Mouse (Mus musculus): Measurements from ENCODE around the gene Snx10. TPM values are rescaled to one million over a fixed set of nuclear protein-coding genes. Genes with fewer than 3 reads are reported as not detected.

Gene Snx10
- polyA plus RNA-seq, 1 experiment from 2014 or later, result 16.3 TPM

GRCm38 (mm10) chr6:51541422-51541821 is 17.7 kb downstream of the Snx10 start:
- Histone ChIP-seq H3K4me1 (no peaks in the 10 kb centered on the region), H3K9me3 (no peaks in the 10 kb centered on the region), H3K4me2 (no peak overlapping the region), H3K4me3 (replicated peaks) (no peak overlapping the region), H3K9ac (no peak overlapping the region), H3K36me3 (no peaks in the 10 kb centered on the region), H3K27ac (no peak overlapping the region), H3K27me3 (replicated peaks) (no peaks in the 10 kb centered on the region)
- 60% methylated on average over 7 of the region's 7 CpGs for WGBS
- no peak for ATAC-seq (ENCODE audit: insufficient read depth, low FRiP score, low read depth)

GRCm38 (mm10) chr6:51542147-51542546 is 18.4 kb downstream of the Snx10 start:
- no peaks in the 10 kb centered on the region for H3K9me3 ChIP-seq
- no peaks in the 10 kb centered on the region for H3K36me3 ChIP-seq
- H3K4me2 ChIP-seq, result no peak overlapping the region
- no peak overlapping the region for H3K9ac ChIP-seq
- no peak overlapping the region for H3K4me3 ChIP-seq (replicated peaks)
- no peaks in the 10 kb centered on the region for H3K4me1 ChIP-seq
- H3K27ac ChIP-seq, result no peak overlapping the region
- 86% methylated on average over 4 of the region's 4 CpGs for WGBS
- H3K27me3 ChIP-seq (replicated peaks), result no peaks in the 10 kb centered on the region
- ATAC-seq (ENCODE audit: insufficient read depth, low FRiP score, low read depth), result no peak

DNA sequence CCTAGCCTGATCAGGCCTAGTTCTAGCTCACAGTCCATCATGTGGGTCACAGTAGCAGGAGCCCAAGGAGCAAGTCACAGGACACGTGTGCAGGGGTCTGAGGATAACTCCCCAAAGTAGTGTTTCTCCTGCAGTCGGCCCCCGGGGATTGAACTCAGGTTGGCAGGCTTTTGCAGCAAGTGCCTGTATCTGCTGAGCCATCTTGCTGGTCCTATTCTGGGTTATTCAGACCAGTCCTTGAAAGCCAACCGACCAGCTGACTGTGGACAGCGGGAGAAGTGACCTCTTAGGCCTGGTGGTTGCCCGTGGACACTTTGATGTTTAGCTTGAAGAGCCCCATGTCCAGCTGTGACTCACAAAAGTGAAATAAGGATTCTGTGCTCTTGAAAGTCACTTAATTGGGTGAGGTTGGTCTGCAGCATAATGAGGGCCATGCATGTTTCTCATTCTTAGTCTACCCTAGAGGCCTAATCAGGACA is 20.0 kb downstream of the Snx10 start:
- Histone ChIP-seq H3K4me3 (replicated peaks) (no peak overlapping the region), H3K36me3 (no peaks in the 10 kb centered on the region), H3K27ac (no peak overlapping the region), H3K9ac (no peak overlapping the region), H3K4me1 (no peaks in the 10 kb centered on the region), H3K4me2 (no peak overlapping the region), H3K9me3 (no peaks in the 10 kb centered on the region), H3K27me3 (replicated peaks) (no peaks in the 10 kb centered on the region)
- 74% methylated on average over 6 of the region's 6 CpGs for WGBS
- no peak for ATAC-seq (ENCODE audit: insufficient read depth, low FRiP score, low read depth)

- WGBS, result 47% methylated on average over 7 of the region's 7 CpGs
- Histone ChIP-seq H3K4me2 (peak overlapping the region; percentile 16; the same call in 1 of the 2 replicates), H3K36me3 (no peaks in the 10 kb centered on the region), H3K27me3 (replicated peaks) (no peaks in the 10 kb centered on the region), H3K4me3 (replicated peaks) (no peak overlapping the region; the same call in 1 of the 2 replicates), H3K9ac (no peak overlapping the region), H3K9me3 (no peaks in the 10 kb centered on the region), H3K4me1 (no peaks in the 10 kb centered on the region), H3K27ac (no peak overlapping the region; the same call in 1 of the 2 replicates)
- 0 out of 2 replicates have a peak, but pooled peaks have one; percentile 15 for ATAC-seq (ENCODE audit: insufficient read depth, low FRiP score, low read depth)
Measured at GRCm38 (mm10) chr6:51544118-51544681, 20.5 kb downstream of the Snx10 start.

DNA sequence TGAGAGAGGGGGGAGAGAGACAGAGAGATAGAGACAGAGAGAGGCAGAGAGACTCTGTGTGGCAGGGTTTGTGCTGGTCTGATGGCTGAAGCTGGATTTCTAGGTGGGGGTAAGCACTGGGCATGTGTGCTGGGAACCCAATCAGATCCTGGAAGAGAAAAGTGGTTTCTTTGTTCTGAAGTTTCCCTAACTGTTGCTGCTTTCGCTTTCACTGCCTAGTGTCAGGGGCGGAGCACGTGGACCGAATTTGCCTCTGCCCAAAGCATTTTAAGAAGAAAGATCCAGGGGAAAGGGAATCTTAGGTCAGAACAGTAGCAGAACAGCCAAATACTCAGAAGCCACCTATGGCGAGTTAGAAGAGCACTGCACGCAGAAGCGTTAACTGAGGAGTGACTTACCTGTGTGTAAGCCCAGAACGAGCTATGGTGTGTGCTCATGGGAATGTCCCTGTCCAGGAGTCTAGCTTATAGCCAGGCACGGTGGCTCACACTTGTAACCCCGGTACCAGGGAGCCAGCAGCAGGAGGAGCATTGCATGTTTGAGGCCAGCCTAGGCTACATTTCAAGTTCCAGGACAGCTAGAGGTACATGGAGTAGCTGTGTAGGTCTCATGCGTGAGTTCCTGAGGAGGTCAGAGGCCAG is 21.6 kb downstream of the Snx10 start:
- Histone ChIP-seq H3K36me3 (no peaks in the 10 kb centered on the region), H3K9ac (no peak overlapping the region), H3K9me3 (no peaks in the 10 kb centered on the region), H3K27ac (peak overlapping the region; percentile 48; the same call in 1 of the 2 replicates), H3K27me3 (replicated peaks) (no peaks in the 10 kb centered on the region), H3K4me2 (peak overlapping the region; percentile 31), H3K4me3 (replicated peaks) (no peak overlapping the region), H3K4me1 (no peaks in the 10 kb centered on the region)
- WGBS, result 71% methylated on average over 11 of the region's 11 CpGs
- ATAC-seq (ENCODE audit: insufficient read depth, low FRiP score, low read depth), result peak; percentile 61

GRCm38 (mm10) chr6:51546085-51546484 is 22.4 kb downstream of the Snx10 start:
- no peak for ATAC-seq (ENCODE audit: insufficient read depth, low FRiP score, low read depth)
- Histone ChIP-seq H3K9me3 (no peaks in the 10 kb centered on the region), H3K27me3 (replicated peaks) (no peaks in the 10 kb centered on the region), H3K27ac (no peak overlapping the region), H3K36me3 (no peaks in the 10 kb centered on the region), H3K4me1 (no peaks in the 10 kb centered on the region), H3K4me2 (no peak overlapping the region), H3K4me3 (replicated peaks) (no peak overlapping the region), H3K9ac (no peak overlapping the region)
- 79% methylated on average over 2 of the region's 2 CpGs for WGBS

GRCm38 (mm10) chr6:51548757-51549156 is 25.1 kb downstream of the Snx10 start:
- no peak overlapping the region for H3K9ac ChIP-seq
- H3K4me3 ChIP-seq (replicated peaks), result no peak overlapping the region
- no peaks in the 10 kb centered on the region for H3K9me3 ChIP-seq
- H3K27me3 ChIP-seq (replicated peaks), result no peaks in the 10 kb centered on the region
- H3K36me3 ChIP-seq, result no peaks in the 10 kb centered on the region
- no peak for ATAC-seq (ENCODE audit: insufficient read depth, low FRiP score, low read depth)
- 67% methylated on average over 5 of the region's 5 CpGs for WGBS
- H3K27ac ChIP-seq, result no peak overlapping the region
- no peak overlapping the region for H3K4me2 ChIP-seq
- H3K4me1 ChIP-seq, result no peaks in the 10 kb centered on the region

DNA sequence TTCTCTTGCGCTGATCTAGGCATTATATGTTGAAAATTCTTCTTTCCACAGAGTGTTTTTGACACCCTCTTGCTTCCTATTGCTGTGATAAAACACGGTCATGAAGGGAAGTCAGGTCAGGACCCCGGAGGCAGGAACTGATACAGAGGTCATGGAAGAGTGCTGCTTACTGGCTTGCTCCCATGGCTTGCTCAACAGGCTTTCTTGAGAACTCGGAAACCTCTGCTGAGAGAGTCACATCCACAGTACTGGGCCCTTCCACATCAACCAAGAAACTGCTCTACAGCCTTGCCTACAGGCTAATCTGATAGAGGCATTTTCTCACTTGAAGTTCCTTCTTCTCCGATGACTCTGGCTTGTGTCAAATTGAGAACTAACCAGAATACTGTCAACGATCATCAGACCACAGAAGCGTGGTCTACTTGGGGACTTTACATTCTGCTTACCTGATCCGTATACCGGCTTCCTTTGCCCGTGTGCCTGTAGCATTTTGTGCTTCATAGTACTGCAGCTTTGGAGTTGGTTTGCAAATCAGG is 27.6 kb downstream of the Snx10 start:
- no peak overlapping the region for H3K9ac ChIP-seq
- H3K4me2 ChIP-seq, result no peak overlapping the region
- H3K9me3 ChIP-seq, result no peaks in the 10 kb centered on the region
- 85% methylated on average over 10 of the region's 10 CpGs for WGBS
- no peaks in the 10 kb centered on the region for H3K4me1 ChIP-seq
- no peaks in the 10 kb centered on the region for H3K27me3 ChIP-seq (replicated peaks)
- no peak overlapping the region for H3K4me3 ChIP-seq (replicated peaks)
- H3K36me3 ChIP-seq, result no peaks in the 10 kb centered on the region
- no peak overlapping the region for H3K27ac ChIP-seq
- ATAC-seq (ENCODE audit: insufficient read depth, low FRiP score, low read depth), result no peak

DNA sequence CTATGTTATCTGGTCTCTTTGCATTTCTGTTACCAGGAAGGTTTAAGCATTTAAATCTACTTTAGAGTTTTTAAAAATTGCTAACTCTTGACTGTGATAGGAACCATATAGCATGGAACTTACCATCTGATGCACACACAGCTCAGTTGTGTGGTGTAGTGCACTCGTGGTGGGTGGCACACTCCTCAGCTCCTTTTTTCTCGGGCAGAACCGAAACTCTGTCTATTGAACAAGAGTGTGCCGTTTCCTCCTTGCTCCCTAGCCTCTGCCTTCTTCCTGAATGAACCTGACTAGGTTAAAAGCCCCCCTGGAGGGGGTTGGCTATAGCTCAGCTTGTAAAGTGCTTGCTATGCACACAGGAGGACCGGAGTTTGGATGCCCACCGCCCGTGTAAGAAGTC is 32.9 kb downstream of the Snx10 start:
- no peak for ATAC-seq (ENCODE audit: insufficient read depth, low FRiP score, low read depth)
- Histone ChIP-seq H3K27ac (no peak overlapping the region), H3K4me3 (replicated peaks) (no peak overlapping the region), H3K9me3 (no peaks in the 10 kb centered on the region), H3K27me3 (replicated peaks) (no peaks in the 10 kb centered on the region), H3K4me2 (no peak overlapping the region), H3K9ac (no peak overlapping the region), H3K4me1 (no peaks in the 10 kb centered on the region), H3K36me3 (no peaks in the 10 kb centered on the region)
- WGBS, result 92% methylated on average over 7 of the region's 7 CpGs

DNA sequence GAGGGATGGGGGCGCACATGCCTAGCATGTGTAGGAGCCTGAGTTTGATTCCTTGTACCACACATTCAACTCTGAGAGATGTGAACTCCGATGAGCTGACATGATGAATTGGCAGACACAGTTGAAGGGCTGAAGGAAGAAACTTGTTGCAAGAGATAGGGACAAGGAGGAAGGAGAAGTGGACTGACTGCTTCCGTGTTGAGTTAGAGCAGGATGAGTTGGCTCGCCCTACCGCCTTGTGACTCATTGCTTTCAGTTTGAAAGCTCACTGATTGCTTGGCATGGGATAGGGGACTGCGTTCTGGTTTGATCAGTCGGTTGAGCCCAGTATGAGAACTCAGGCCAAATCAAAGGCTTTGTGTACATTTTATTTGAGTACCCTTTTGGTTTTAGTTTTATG is 34.6 kb downstream of the Snx10 start:
- no peaks in the 10 kb centered on the region for H3K27me3 ChIP-seq (replicated peaks)
- H3K27ac ChIP-seq, result no peak overlapping the region
- H3K4me1 ChIP-seq, result no peaks in the 10 kb centered on the region
- H3K9ac ChIP-seq, result no peak overlapping the region
- no peak overlapping the region for H3K4me2 ChIP-seq
- no peaks in the 10 kb centered on the region for H3K36me3 ChIP-seq
- no peak for ATAC-seq (ENCODE audit: insufficient read depth, low FRiP score, low read depth)
- H3K9me3 ChIP-seq, result no peaks in the 10 kb centered on the region
- WGBS, result 79% methylated on average over 7 of the region's 7 CpGs
- H3K4me3 ChIP-seq (replicated peaks), result no peak overlapping the region

GRCm38 (mm10) chr6:51566771-51567680 is 43.3 kb downstream of the Snx10 start:
- no peaks in the 10 kb centered on the region for H3K36me3 ChIP-seq
- no peak overlapping the region for H3K4me3 ChIP-seq (replicated peaks)
- H3K9me3 ChIP-seq, result no peaks in the 10 kb centered on the region
- no peaks in the 10 kb centered on the region for H3K27me3 ChIP-seq (replicated peaks)
- H3K9ac ChIP-seq, result no peak overlapping the region
- H3K27ac ChIP-seq, result no peak overlapping the region
- WGBS, result 49% methylated on average over 14 of the region's 14 CpGs
- no peak for ATAC-seq (ENCODE audit: insufficient read depth, low FRiP score, low read depth)
- no peaks in the 10 kb centered on the region for H3K4me1 ChIP-seq
- H3K4me2 ChIP-seq, result no peak overlapping the region

DNA sequence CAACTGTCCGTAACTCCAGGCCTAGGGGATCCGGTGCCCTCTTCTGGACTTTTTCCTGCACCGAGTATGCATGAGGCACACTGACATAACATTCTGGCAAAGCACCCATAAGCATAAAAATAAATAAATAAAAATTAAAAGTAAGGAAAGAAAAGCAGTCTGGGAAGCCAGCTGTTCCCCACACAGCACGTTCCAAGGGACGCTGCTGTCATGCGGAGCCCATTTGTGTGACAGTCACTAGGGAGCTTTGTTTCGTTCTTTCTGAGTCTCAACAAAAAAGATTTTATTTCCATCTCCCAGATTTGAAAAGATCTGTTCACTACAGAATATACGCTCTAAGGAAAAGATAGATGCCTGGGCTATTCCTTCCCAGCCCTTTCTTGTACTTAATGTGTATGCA is 45.4 kb downstream of the Snx10 start:
- no peak overlapping the region for H3K4me2 ChIP-seq
- H3K4me1 ChIP-seq, result no peaks in the 10 kb centered on the region
- no peaks in the 10 kb centered on the region for H3K36me3 ChIP-seq
- H3K9me3 ChIP-seq, result no peaks in the 10 kb centered on the region
- ATAC-seq (ENCODE audit: insufficient read depth, low FRiP score, low read depth), result no peak
- H3K27ac ChIP-seq, result no peak overlapping the region
- 90% methylated on average over 8 of the region's 8 CpGs for WGBS
- no peaks in the 10 kb centered on the region for H3K27me3 ChIP-seq (replicated peaks)
- no peak overlapping the region for H3K9ac ChIP-seq
- H3K4me3 ChIP-seq (replicated peaks), result no peak overlapping the region

Measured in stomach, embryonic 15.5 days (tissue).